In genomic region chrX:20563941-20564340, GRCm38 (mm10) we compare ENCODE assay signal across 33 mouse cellular contexts. TPM values are rescaled to one million over a fixed set of nuclear protein-coding genes. Genes with fewer than 3 reads are reported as not detected.
A peak's percentile ranks its signal among the peaks of the same experiment; 100 is the strongest.
DNase-seq lines count a peak whose midpoint lies in the region; ATAC-seq and TF ChIP-seq lines count a peak whose summit lies in the region.
"Had no signal": no experiment of that assay in that cellular context is flagged by ENCODE, and none has a peak within 500 bp of the region (broad histone marks: within the 10 kb centered on the region; RNA-seq: fewer than 3 reads in every experiment).

No protein-coding gene starts in this region.

- no peaks in the 10 kb centered on the region for H3K36me3 ChIP-seq in kidney, adult 2 months (ENCODE audit: control insufficient read depth, insufficient read depth, low read length)
- H3K36me3 ChIP-seq in forebrain, embryonic 16.5 days (ENCODE audit: control insufficient read depth, insufficient read depth), result no peaks in the 10 kb centered on the region
- H3K36me3 ChIP-seq: embryonic facial prominence, embryonic 10.5 days; embryonic facial prominence, embryonic 13.5 days; forebrain, embryonic 12.5 days; forebrain, embryonic 15.5 days; heart, embryonic 12.5 days; heart, embryonic 15.5 days; hindbrain, embryonic 10.5 days; hindbrain, embryonic 13.5 days had no signal

- no peak overlapping the region for H3K4me3 ChIP-seq in kidney, adult 2 months (ENCODE audit: insufficient read depth, low read depth, low read length)
- no peak overlapping the region for H3K4me3 ChIP-seq in forebrain, embryonic 16.5 days (replicated peaks; ENCODE audit: low read length)
- H3K4me3 ChIP-seq: embryonic facial prominence, embryonic 10.5 days; embryonic facial prominence, embryonic 13.5 days; erythroblast, embryonic 14.5 days; forebrain, embryonic 12.5 days; forebrain, embryonic 15.5 days; gastrocnemius, adult 2 months; heart, embryonic 12.5 days; heart, embryonic 15.5 days; hindbrain, embryonic 10.5 days; hindbrain, embryonic 13.5 days had no signal

- no peaks in the 10 kb centered on the region for H3K4me1 ChIP-seq in kidney, adult 2 months (ENCODE audit: control insufficient read depth, insufficient read depth, low read length)
- H3K4me1 ChIP-seq in forebrain, embryonic 16.5 days (replicated peaks; ENCODE audit: control insufficient read depth, insufficient read depth, low read length), result no peaks in the 10 kb centered on the region
- H3K4me1 ChIP-seq: embryonic facial prominence, embryonic 10.5 days; embryonic facial prominence, embryonic 13.5 days; forebrain, embryonic 12.5 days; forebrain, embryonic 15.5 days; heart, embryonic 12.5 days; heart, embryonic 15.5 days; hindbrain, embryonic 10.5 days; hindbrain, embryonic 13.5 days had no signal

- no peak overlapping the region for H3K4me2 ChIP-seq in forebrain, embryonic 16.5 days (ENCODE audit: low read length)
- H3K4me2 ChIP-seq: embryonic facial prominence, embryonic 13.5 days; forebrain, embryonic 12.5 days; forebrain, embryonic 15.5 days; heart, embryonic 12.5 days; heart, embryonic 15.5 days; hindbrain, embryonic 13.5 days had no signal

- H3K27me3 ChIP-seq in kidney, adult 2 months (replicated peaks; ENCODE audit: control insufficient read depth, insufficient read depth, low read length), result no peaks in the 10 kb centered on the region
- H3K27me3 ChIP-seq in forebrain, embryonic 16.5 days (replicated peaks; ENCODE audit: control insufficient read depth, insufficient read depth, low read length), result no peaks in the 10 kb centered on the region
- H3K27me3 ChIP-seq: embryonic facial prominence, embryonic 13.5 days; forebrain, embryonic 12.5 days; forebrain, embryonic 15.5 days; heart, embryonic 12.5 days; heart, embryonic 15.5 days; hindbrain, embryonic 13.5 days had no signal

- H3K9me3 ChIP-seq in forebrain, embryonic 16.5 days (ENCODE audit: control insufficient read depth, low read length), result no peaks in the 10 kb centered on the region
- H3K9me3 ChIP-seq: embryonic facial prominence, embryonic 10.5 days; embryonic facial prominence, embryonic 13.5 days; forebrain, embryonic 12.5 days; forebrain, embryonic 15.5 days; heart, embryonic 12.5 days; heart, embryonic 15.5 days; hindbrain, embryonic 10.5 days; hindbrain, embryonic 13.5 days had no signal

- H3K9ac ChIP-seq in forebrain, embryonic 16.5 days (replicated peaks; ENCODE audit: low read depth, low read length), result no peak overlapping the region
- H3K9ac ChIP-seq: embryonic facial prominence, embryonic 13.5 days; forebrain, embryonic 12.5 days; forebrain, embryonic 15.5 days; heart, embryonic 12.5 days; heart, embryonic 15.5 days; hindbrain, embryonic 13.5 days had no signal

- peak; percentile 4 to 59 for DNase-seq in adrenal gland, adult (ENCODE audit: inconsistent age in 2 of 2, low spot score in 1 of 2)
- no peak for DNase-seq in adrenal gland, postnatal 36 days
- DNase-seq in 416B (ENCODE audit: low read depth) (peak; percentile 69), NIH3T3 (ENCODE audit: low read depth) (peak; percentile 59)
- peak; percentile 2 for DNase-seq in gonadal fat pad, adult 2 months (ENCODE audit: low read depth)
- no peak for DNase-seq in kidney, adult 2 months
- DNase-seq in kidney, postnatal 36 days, result no peak
- DNase-seq: adrenal gland, postnatal 25 days; cerebellum, adult 11-12 months; cerebellum, adult 8-10 months; cerebellum, postnatal 10 days; cerebellum, postnatal 36 days; embryo, embryonic 11 days; gastrocnemius, adult 2 months; gastrocnemius, postnatal 14 days; heart, adult 18-20 months; heart, postnatal 10 days; heart, postnatal 36 days; kidney, adult 18-20 months had no signal

- WGBS in kidney, adult 2 months, result 67% methylated on average over 4 of the region's 4 CpGs
- 77% methylated on average over 4 of the region's 4 CpGs for WGBS in forebrain, embryonic 16.5 days

- H3K27ac ChIP-seq in kidney, adult 2 months (ENCODE audit: insufficient read depth, low read depth, low read length), result no peak overlapping the region
- no peak overlapping the region for H3K27ac ChIP-seq in forebrain, embryonic 16.5 days (ENCODE audit: low read length)
- H3K27ac ChIP-seq: embryonic facial prominence, embryonic 10.5 days; embryonic facial prominence, embryonic 13.5 days; forebrain, embryonic 12.5 days; forebrain, embryonic 15.5 days; gastrocnemius, adult 2 months; heart, embryonic 15.5 days; hindbrain, embryonic 10.5 days; hindbrain, embryonic 13.5 days had no signal

- no peak for TF ChIP-seq CTCF in kidney, adult 2 months (conservative IDR thresholded peaks at IDR 0.05; ENCODE audit: insufficient read depth, insufficient read length, low read depth, low read length)

- ATAC-seq in forebrain, embryonic 16.5 days, result no peak
- ATAC-seq: activated CD4-positive, CD25-positive, alpha-beta regulatory T cell, adult 4 months; forebrain, embryonic 15.5 days; hindbrain, embryonic 16.5 days; intestine, embryonic 16.5 days had no signal

- TF ChIP-seq POLR2A in kidney, adult 2 months (IDR thresholded peaks at IDR 0.05; ENCODE audit: low read depth, low read length), result no peak

RNA-seq across cellular contexts. Expression of gene Rgn, which starts 14.4 kb away (rescaled TPM):
- 1 to 10 TPM; 1.6 to 3.5 TPM for total RNA-seq in adrenal gland, postnatal 36 days (2021)
- polyA plus RNA-seq in gonadal fat pad, adult 2 months (2012; rRNA removed), result 6.1 and 6.3 TPM in 2 replicates
- 1.5 and 1.7 TPM in 2 replicates for polyA plus RNA-seq in kidney, adult 2 months (2012; rRNA removed)
- polyA plus RNA-seq in forebrain, embryonic 16.5 days (2015; fragmentation: Nextera tagmentation; extraction: Ambion mirVana), result 0.20 and 0.25 TPM in 2 replicates
- total RNA-seq: ES-E14; gastrocnemius, adult 2 months; gastrocnemius, postnatal 14 days had no signal
- polyA plus RNA-seq: activated CD4-positive, CD25-positive, alpha-beta regulatory T cell, adult 4 months; erythroblast, embryonic 14.5 days had no signal

RNA-seq across cellular contexts. Expression of gene Rbm10, which starts 53.4 kb away (rescaled TPM):
- total RNA-seq in adrenal gland, postnatal 36 days (2021), result 10 to 100 TPM; 31.1 to 38.4 TPM
- polyA plus RNA-seq in gonadal fat pad, adult 2 months (2012; rRNA removed), result 63.4 and 66.5 TPM in 2 replicates
- 39.2 and 46.4 TPM in 2 replicates for polyA plus RNA-seq in kidney, adult 2 months (2012; rRNA removed)
- polyA plus RNA-seq in forebrain, embryonic 16.5 days (2015; fragmentation: Nextera tagmentation; extraction: Ambion mirVana), result 62.9 and 65.3 TPM in 2 replicates

RNA-seq across cellular contexts. Expression of gene Ndufb11, which starts 53.5 kb away (rescaled TPM):
- total RNA-seq in adrenal gland, postnatal 36 days (2021), result 100 to 1,000 TPM; 292 to 346 TPM
- 174 and 195 TPM in 2 replicates for polyA plus RNA-seq in gonadal fat pad, adult 2 months (2012; rRNA removed)
- 325 and 376 TPM in 2 replicates for polyA plus RNA-seq in kidney, adult 2 months (2012; rRNA removed)
- 171 and 176 TPM in 2 replicates for polyA plus RNA-seq in forebrain, embryonic 16.5 days (2015; fragmentation: Nextera tagmentation; extraction: Ambion mirVana)

Comparison
In these comparisons a context has a peak if more than half of its experiments do, and no peak if none do; other contexts are left out.
1. DNase-seq: peak in adrenal gland, adult (2 of 2), 416B (single experiment), NIH3T3 (single experiment) and gonadal fat pad, adult 2 months (single experiment); none in adrenal gland, postnatal 36 days (0 of 2), kidney, adult 2 months (single experiment) and kidney, postnatal 36 days (0 of 2).